Mouse (Mus musculus) right cerebral cortex, postnatal 4 days (tissue): ENCODE measurements at regions not wholly inside any gene's neighbourhood (a gene's known extent, or its start where the extent isn't known, plus 50 kb on each side); places are given as distances from the start of the nearest gene placed in this dataset.

Source experiments
- DNase-seq: peaks from one replicate; pipeline ENCODE4 v3.0.0-alpha.2; 2022

DNA sequence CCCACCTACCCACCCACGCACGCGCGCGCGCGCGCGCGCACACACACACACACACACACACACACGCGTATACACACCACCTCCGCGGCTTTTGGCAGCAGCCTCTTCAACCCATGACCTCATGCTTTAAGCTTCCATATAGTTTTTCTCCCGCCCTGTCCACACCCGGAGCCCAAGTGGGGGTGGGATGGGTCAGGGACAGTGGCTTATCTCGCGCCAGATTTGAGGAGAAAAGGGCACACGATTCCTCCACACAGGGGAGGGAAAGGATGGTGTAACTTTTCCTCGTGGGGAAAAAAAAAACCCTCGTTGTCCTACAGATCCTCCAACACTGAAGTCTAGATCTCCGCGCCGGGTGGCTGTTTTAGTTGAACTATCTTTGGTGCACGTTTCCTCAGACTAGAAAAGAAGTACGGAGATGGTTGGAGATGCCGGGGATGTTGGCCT, 128.8 kb upstream of the Ubr2 start:
- peak; percentile 65 for DNase-seq

DNA sequence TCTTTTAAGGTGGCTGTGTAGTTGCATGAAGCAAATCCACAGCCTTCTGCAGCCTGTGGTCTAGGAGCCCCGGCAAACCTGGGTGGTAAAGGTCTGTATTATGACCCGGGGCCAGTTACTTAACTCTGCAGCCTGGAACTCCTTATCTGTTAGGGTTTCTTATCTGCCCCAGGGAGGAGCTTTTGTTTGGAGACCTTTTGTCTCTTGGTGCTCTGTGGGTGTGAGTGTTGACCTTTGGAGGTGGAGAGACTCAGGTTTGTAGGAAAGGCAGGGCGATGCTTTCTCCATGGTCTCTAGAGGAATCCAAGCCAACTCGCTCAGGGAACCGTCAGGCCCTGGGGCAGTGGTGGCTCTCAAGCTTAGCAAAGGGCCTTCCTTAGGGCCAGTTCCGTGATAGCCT, 127.8 kb upstream of the Ubr2 start:
- no peak for DNase-seq

DNA sequence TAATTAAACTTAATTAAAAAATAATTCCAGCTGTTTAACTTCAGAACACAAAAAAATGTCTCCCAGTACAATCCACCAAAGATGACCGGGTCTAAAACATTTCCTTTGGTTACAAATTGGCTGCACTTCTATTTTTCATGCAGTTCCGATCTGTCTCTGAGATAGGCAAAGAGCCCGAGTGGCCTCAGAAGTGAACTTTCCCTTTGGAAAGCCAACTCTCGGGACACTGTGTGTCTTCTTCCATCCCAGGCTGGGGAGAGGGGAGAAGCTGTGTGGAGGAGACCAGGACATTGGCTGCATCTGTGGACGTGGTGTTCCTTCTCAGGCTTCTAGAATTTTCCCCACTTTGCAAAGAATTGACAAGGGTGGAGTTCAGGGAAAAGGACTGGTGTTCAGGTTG, 125.0 kb upstream of the Ubr2 start:
- DNase-seq = no peak

DNA sequence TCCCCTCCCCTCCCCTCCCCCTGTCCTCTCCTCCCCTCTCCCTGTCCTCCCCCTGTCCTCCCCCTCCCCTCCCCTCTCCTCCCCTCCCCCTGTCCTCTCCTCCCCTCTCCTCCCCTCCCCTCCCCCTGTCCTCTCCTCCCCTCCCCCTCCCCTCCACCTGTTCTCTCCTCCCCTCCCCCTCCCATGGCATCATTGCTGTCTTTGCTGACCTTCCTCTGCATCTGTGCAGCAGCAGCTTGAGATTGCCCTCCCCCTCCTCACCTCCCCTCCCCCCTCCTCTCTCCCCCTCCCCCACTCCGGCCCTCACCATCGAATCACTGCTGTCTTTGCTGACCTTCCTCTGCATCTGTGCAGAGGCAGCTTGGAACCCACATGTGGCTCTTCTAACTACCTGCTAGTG, 123.4 kb upstream of the Ubr2 start:
- no peak for DNase-seq

DNA sequence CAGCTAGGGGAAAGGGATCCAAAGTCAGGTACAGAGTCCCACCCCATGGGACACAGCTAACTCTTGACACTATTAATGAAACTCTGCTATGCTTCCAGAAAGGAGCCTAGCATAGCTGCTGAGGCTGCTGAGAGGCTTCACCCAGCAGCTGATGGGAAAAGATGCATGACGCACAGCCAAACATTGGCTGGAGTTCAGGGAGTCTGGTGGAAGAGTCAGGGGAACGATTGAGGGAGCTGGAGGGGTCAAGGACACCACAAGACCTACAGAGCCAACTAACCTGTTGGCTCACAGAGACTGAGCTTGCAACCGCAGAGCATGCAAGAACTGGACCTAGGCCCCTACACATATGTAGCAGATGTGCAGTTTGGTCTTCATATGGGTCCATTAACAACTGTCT, 117.2 kb upstream of the Ubr2 start:
- no peak for DNase-seq

DNA sequence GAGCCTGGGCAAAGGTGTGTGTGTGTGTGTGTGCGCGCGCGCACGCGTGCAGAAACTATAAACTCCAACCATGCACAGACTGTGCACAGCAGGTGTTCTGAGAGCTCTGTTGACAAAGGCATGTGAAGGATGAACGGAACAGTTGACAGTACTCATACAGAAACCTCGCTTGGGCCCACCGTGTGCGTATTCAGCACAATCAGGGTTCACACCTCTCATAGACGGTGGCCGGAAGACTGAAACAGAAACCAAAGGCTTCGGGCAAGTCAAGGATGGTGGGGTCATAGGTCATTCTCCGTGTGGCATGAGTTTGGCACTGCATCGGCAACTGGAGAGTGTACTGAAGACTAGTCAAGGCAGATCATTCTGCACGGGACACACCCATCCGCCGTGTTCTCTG, 113.2 kb upstream of the Ubr2 start:
- DNase-seq = no peak

DNA sequence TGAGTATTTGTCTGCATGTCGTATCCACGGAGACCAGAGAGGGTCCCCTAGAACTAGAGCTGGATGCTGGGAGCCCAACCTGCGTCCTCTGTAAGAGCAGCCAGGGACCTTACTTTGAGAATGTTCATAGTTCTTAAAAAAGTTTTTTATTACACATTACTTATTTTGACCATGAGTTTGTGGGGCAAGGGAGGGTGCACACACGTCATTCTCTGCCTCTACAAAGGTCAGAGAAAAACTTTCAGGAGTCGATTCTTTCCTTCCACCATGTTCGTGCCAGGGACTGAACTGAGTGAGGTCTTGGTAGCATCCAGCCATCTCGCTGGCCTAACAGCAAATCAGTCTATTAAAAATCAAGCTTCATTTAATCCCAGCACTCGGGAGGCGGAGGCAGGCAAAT, 111.9 kb upstream of the Ubr2 start:
- DNase-seq = no peak

DNA sequence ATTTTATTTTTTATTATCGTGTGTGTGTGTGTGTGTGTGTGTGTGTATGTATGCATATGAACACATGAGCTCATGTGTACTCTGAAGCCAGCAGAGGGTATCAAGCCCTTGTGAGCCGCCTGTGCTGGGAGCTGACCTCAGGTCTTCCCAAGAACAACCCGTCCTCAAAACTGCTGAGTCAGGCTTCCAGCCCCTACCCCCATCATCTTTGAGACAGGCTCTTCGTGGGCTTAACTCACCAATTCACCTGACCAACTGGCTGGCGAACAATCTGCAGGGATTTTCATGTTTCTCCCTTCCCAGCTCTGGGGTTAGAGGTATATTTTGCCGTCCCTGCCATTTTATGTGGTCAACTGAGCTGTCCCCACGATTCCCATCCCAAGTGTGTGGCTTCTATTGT, 107.7 kb upstream of the Ubr2 start:
- DNase-seq = no peak

DNA sequence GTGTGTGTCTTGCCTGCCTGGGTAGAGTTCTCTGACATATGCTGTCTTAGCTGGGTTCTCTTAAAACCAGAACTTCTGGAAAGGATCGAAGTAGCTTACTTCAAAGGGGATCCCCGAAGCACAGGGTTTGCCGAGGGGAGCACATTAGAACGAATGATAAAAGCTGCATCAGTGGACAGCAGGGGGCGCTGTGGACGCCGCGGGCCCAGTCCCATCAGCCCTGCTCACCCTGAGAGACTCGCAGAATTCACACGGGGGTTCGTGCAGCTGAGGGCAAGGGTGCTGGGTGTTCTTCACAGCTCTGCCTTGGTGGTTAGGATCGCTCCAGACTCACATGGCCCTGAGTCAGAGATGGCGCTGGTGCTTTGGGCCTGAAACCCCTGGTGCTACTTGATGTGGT, 105.4 kb upstream of the Ubr2 start:
- DNase-seq = peak; percentile 19

DNA sequence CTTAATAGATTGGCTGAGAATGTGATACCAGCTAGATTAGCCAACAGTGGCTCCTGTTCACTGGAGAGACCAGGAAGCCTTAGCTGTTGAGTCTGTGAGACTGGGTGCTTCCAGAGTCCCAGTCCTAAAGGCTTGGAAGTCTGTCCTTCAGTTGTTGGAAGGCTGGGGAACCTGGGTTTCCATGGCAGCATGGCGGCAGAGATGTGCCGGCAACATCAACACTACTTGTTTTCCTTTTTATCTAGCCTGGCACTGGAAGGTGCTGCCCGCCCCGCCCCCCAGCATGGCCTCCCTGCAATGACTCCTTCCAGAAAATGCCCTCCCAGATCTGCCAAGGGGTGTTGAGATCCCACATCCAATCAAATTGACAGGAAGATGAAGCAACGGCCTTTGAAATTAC, 104.8 kb upstream of the Ubr2 start:
- DNase-seq = no peak

DNA sequence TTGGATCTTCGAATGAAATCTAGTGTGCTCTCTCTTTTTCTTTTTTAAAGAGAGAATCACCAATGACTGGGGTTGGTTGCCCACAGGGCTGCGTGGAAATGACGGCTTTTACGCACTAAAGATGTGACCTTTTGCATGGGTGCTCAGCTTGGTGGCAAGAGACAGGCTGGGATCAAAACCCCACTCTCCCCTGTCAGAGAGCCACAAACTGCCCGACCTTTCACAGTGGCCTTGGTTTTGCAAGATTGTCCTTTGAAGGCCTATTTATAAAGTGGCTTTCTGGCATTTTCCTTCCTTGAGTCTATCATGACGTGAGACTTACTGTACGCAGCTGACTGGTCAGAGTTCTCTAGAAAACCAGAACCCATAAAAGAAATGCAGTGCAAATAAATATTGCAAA, 104.4 kb upstream of the Ubr2 start:
- DNase-seq = no peak

DNA sequence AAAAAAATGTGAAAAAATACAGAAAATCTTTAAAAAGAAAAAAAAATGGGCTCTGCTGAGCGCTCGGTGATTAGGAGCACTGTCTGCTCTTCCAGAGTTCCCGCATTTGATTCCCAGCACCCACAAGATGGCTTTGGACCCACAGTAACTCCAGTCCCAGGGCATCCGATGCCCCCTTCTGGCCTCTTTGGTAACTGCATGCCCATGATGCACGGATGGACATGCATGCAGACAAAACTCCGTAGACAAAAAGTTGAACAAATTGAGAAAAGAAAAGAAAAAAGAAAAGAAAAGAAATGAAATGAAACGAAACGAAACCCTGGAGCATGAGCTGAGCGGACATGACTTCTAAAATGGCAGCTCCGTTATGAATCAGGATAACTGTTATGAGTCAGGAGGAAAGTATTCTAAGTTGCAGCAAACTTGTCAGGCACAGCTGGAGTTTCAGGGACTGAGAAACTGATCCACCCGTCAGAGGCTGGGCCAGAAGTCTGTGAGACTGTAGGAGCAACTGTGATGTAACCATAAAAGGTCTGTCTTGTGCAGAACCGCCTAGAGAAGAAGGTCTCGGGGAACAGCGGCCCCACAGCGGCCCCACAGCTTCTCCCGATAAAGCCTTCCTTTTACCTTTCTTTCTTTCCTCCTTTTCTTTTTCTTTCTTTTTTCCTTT, 102.3 kb upstream of the Ubr2 start:
- DNase-seq = no peak

DNA sequence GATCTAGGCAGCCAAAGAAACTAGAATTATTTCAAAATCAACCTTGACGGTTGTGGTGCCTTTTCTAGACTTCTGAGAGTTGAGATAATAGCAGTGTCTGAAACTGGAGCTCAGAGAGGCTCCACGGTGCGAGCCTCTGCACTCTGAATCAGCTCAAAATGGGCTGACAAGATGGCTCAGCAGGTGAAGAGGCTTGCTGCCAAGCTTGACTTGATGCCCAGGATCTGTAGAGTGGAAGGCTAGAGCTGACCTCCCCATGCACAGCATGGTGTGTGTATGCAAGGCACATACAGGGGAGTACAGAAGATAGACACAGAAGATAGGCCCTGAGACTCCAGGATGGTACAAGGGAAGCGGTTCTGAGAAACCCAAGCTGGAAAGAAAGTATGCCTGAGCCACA, 100.5 kb upstream of the Ubr2 start:
- DNase-seq = no peak

DNA sequence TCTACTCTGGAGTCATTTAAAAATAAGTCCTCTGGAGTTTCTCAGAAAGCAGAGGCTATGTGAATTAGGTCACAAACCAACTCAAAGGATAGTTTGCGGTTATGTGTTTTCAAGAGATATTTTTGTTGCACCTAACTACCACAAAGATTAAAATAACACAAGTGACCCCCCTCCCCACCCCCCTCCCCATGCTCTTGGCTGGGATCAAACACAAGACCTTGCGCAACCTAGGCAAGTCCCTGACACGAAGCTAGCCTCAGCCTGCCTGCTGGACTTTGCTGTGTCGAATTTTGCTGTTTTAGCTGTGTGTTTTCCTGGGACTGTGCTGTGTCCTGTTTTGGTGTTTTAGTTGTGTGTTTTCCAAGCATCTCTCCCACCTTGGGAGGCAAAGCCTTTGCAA, 94.0 kb upstream of the Ubr2 start:
- no peak for DNase-seq

DNA sequence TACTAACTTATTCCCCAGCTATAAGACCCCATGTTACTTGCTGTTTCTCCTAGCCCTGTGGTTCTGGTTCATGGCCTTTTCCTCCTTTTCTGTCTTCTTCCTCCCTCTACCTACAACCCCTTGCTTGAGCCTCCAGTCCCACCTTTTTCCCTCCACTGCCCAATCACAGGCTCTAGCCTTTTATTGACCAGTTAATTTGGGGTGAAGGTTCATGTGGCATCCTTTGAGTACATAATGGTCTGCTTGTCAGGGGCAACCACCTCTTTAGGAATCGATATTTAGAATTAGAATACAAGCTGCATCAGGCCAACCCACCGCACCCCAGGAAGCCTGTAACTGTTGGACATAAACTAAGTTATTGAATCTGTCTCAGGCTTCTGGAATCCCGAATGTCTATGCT, 84.8 kb upstream of the Ubr2 start:
- no peak for DNase-seq

DNA sequence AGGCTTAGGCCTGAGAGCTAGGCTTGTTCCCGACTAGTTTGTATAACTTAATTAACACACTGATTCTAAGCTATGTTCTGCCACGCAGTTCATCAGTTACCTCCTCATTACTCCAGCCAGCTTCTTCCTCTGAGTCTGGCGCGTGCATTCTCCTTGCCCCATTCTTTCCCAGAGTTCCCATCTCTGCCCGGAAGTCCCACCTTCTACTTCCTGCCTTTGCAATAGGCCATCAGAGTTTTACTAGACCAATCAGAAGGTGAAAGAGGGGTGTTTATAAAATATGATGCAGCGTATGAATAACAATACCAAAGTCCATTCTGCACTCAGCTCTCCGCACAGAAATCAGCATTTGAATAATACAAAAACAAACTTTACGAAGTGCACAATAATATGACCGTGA, 81.7 kb upstream of the Ubr2 start:
- DNase-seq = no peak

DNA sequence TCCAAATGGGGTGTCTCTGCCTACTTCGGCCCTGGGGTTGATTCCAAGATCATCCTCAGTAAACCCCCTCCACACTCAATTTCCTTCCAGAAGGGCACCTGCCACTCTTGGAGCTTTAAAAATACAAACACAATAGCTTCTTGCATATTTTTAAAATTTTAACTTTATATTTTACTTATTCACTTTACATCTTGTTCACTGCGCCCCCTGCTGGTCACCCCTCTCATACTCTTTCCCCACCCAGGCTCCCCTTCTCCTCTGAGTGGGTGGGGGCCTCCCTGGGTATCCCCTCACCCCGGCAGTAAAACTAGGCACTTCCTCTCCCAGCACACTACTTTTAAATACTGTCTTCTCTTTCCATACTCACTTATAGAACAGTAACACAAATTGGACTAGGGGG, 79.4 kb upstream of the Ubr2 start:
- DNase-seq = peak; percentile 5

DNA sequence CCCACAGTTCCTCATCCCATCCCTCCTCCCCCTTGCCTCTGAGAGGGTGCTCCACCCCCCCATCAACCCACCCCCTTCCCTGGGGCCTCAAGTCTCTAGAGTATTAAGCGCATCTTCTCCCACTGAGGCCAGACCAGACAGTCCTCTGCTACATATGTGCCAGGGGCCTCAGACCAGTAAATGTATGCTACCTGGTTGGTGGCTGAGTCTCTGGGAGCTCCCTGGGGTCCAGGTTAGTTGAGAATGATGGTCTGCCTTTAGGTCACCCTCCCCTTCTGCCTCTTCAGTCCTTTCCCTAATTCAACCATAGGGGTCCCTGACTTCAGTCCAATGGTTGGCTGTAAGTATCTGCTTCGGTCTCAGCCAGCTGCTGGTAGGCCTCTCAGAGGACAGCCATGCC, 58.9 kb upstream of the Ubr2 start:
- no peak for DNase-seq

DNA sequence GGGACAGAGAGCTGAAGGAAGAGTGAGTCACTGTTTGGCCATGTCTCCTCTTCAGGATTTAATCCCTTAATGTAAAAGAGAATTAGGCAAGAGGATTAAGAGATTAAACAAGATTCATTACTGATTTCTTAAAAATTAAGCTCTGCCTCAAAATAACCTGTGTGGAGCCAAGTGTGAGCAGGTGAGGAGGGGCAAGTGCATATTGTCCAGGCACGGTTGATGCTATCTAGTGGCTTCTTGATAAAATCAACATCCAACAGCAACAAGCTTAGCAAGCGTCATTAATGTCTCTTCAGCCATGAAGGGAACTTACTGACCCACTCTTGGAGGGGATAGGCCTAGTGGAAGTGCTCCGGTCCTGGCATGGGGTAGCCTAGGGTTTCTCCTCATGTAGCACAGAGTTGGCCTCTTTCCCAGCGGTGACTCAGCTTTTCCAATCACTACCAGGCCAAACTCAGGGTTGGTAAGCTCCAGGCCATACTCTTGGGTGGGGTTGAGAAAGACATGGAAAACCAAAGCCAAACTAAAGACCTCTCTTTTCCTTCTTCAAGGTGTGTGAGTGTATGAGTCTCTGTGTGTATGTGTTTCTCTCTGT, 55.0 kb upstream of the Ubr2 start:
- no peak for DNase-seq

DNA sequence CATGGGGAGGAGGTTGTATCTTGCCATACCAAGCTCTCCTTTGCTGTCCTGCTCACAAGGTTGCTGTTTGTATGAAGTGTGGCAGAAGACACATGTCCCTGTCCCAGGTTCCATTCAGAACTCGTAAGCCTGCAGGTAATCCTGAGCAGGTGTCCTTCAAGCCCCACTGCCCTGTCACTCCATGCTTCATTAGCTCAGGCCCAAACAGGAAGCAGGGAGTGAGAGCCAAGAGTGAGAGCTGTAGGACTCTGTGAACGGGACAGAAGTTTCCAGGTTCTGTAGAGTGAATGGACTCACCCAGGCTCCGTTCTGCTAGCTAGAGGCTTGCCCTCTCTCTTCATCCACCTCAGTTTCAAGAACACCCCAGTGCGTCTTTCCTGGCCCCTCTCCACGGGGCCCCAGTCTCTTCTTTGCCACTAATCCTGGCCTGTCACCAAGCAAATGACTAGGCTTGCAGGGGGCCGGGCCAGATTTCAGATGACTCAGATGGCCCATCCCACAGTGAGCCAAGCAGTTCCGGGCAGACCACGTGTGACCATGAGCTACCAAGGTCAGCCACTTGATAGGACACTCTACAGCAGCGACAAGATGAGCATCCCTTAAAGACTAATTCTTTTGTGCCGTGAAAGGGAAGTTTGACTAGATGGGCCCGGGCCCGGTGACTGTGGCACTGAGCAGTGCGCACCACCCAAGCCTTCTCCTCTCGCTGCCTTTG, 54.4 kb upstream of the Ubr2 start:
- DNase-seq = no peak

DNA sequence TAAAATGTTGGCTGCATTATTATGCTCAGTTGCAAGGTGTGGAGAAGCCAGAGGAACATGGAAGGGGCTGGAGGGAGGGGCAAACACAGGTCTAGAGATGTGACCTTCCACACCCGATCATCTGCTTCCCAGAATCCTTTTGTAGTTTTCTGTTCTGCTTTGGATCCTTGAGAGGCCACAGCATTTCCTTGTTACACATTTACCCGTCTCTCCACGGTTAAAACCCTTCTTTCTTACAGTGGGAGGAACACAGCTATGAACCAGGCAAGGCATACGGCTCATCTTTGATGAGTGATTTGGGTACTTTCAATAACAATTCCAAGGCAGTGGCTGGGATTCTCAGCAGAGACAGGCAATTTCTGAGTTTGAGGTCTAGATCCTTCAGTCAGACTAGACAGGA, 53.6 kb upstream of the Ubr2 start:
- DNase-seq = no peak

DNA sequence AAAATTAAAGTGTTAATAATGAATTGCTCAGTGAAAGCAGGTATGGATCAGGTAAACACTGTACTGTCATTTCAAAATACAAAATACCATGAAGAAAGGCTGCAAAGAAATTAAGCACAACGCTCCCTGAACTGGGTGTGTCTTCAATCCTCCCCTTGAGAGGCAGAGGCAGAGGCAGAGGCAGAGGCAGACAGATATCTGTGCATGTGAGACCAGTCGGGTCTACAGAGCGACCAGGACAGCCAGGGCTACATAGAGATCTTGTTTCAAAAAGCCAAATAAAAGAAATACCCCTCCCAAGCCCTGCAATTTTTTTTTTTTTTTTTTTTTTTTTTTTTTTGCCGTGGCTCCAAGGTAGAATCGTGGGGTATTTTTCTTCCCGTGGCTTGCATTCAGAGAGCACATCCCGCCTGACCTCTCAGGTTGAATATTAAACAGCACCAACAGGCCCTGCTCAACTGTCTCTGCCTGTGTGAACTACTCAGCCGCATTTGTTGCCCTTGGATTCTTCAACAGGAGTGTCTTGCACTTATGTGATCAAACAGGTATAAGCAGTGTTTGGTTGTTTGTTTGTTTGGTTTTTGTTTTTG, 50.8 kb upstream of the Ubr2 start:
- DNase-seq = no peak
